In the genomic region with DNA sequence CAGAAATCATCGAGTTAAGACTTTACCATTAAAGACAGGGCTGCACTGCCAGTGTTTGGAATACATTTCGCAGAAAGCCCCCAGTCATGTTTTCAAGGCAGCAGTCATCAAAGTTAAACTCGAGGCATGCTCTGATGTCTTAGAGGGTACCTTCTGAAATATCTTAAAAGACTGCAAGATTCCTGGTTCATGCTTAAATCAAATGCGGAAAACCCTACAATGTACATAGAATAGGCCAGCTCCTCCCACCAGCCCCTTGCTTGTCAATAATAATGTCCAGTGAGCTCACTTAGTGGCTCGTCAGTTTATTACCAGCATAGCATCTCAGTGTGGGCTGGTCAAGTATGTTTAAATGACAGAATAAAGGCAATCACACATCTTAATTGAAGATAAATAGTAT, we compare ENCODE assay signal across 18 mouse cellular contexts. TPM values are rescaled to one million over a fixed set of nuclear protein-coding genes. Genes with fewer than 3 reads are reported as not detected.
DNase-seq lines count a peak whose midpoint lies in the region; ATAC-seq and TF ChIP-seq lines count a peak whose summit lies in the region.
"Had no signal": no experiment of that assay in that cellular context is flagged by ENCODE, and none has a peak within 500 bp of the region (broad histone marks: within the 10 kb centered on the region; RNA-seq: fewer than 3 reads in every experiment).

No protein-coding gene starts in this region.

- H3K4me1 ChIP-seq in hindbrain, embryonic 12.5 days: peaks cover 16% of the 10 kb centered on the region
- no peaks in the 10 kb centered on the region for H3K4me1 ChIP-seq in hindbrain, embryonic 11.5 days (replicated peaks; ENCODE audit: control insufficient read depth, insufficient read depth, low read length)
- 0 out of 2 replicates have a peak, but pooled peaks cover 5% of the 10 kb centered on the region for H3K4me1 ChIP-seq in stomach, embryonic 15.5 days
- H3K4me1 ChIP-seq in stomach, postnatal 0 days (replicated peaks; ENCODE audit: control insufficient read depth, insufficient read depth): 0 out of 2 replicates have a peak, but pooled peaks cover 2% of the 10 kb centered on the region
- peaks cover 26% of the 10 kb centered on the region for H3K4me1 ChIP-seq in midbrain, embryonic 13.5 days (replicated peaks)
- H3K4me1 ChIP-seq: intestine, embryonic 15.5 days had no signal

- TF ChIP-seq EP300 in stomach, postnatal 0 days (optimal IDR thresholded peaks at IDR 0.05): no peak

- no peak for TF ChIP-seq CTCF in stomach, postnatal 0 days (IDR thresholded peaks at IDR 0.05; ENCODE audit: low read depth)

- no peak overlapping the region for H3K27ac ChIP-seq in hindbrain, embryonic 12.5 days
- H3K27ac ChIP-seq in hindbrain, embryonic 11.5 days (ENCODE audit: low read depth, low read length): no peak overlapping the region
- no peak overlapping the region for H3K27ac ChIP-seq in stomach, embryonic 15.5 days
- no peak overlapping the region for H3K27ac ChIP-seq in stomach, postnatal 0 days (replicated peaks)
- no peak overlapping the region for H3K27ac ChIP-seq in midbrain, embryonic 13.5 days
- H3K27ac ChIP-seq: embryonic facial prominence, embryonic 10.5 days; intestine, embryonic 15.5 days; kidney, postnatal 0 days had no signal

- 0 out of 2 replicates have a peak overlapping the region, but pooled peaks have one; percentile 11 for H3K4me2 ChIP-seq in hindbrain, embryonic 12.5 days (replicated peaks)
- no peak overlapping the region for H3K4me2 ChIP-seq in hindbrain, embryonic 11.5 days (replicated peaks; ENCODE audit: low read depth, low read length)
- 0 out of 2 replicates have a peak overlapping the region, but pooled peaks have one; percentile 5 for H3K4me2 ChIP-seq in stomach, embryonic 15.5 days
- no peak overlapping the region for H3K4me2 ChIP-seq in stomach, postnatal 0 days (replicated peaks; ENCODE audit: low read depth)
- peak overlapping the region; percentile 37 for H3K4me2 ChIP-seq in midbrain, embryonic 13.5 days (replicated peaks)

- no peak for ATAC-seq in hindbrain, embryonic 12.5 days (ENCODE audit: low FRiP score)
- ATAC-seq in hindbrain, embryonic 11.5 days (ENCODE audit: low FRiP score): no peak
- ATAC-seq in stomach, embryonic 15.5 days (ENCODE audit: insufficient read depth, low FRiP score, low read depth): no peak
- ATAC-seq in stomach, postnatal 0 days (ENCODE audit: low FRiP score, low TSS enrichment): no peak
- ATAC-seq in midbrain, embryonic 13.5 days: no peak
- ATAC-seq: intestine, embryonic 15.5 days had no signal

- no peak overlapping the region for H3K9ac ChIP-seq in hindbrain, embryonic 12.5 days
- H3K9ac ChIP-seq in hindbrain, embryonic 11.5 days (ENCODE audit: low read depth, low read length): no peak overlapping the region
- no peak overlapping the region for H3K9ac ChIP-seq in stomach, embryonic 15.5 days
- H3K9ac ChIP-seq in stomach, postnatal 0 days (ENCODE audit: low read length): no peak overlapping the region
- no peak overlapping the region; the same call in 1 of the 2 replicates for H3K9ac ChIP-seq in midbrain, embryonic 13.5 days (replicated peaks)
- H3K9ac ChIP-seq: intestine, embryonic 15.5 days had no signal

- no peak for DNase-seq in hindbrain, embryonic 11.5 days (ENCODE audit: low spot score)
- no peak for DNase-seq in stomach, postnatal 0 days (ENCODE audit: low spot score)
- no peak for DNase-seq in thymus, postnatal 0 days (ENCODE audit: low spot score)
- no peak for DNase-seq in adrenal gland, postnatal 14 days
- DNase-seq: adrenal gland, adult 2 months; cerebellum, postnatal 25 days; heart, postnatal 10 days; lung, adult 18-20 months; lung, postnatal 4 days; thymus, adult 18-20 months had no signal

- 62% methylated on average over 5 of the region's 5 CpGs for WGBS in hindbrain, embryonic 12.5 days
- WGBS in hindbrain, embryonic 11.5 days: 62% methylated on average over 5 of the region's 5 CpGs
- WGBS in stomach, embryonic 15.5 days: 68% methylated on average over 5 of the region's 5 CpGs
- 75% methylated on average over 5 of the region's 5 CpGs for WGBS in stomach, postnatal 0 days
- 42% methylated on average over 5 of the region's 5 CpGs for WGBS in midbrain, embryonic 13.5 days

- no peaks in the 10 kb centered on the region; the same call in 1 of the 2 replicates for H3K36me3 ChIP-seq in hindbrain, embryonic 12.5 days
- no peaks in the 10 kb centered on the region for H3K36me3 ChIP-seq in hindbrain, embryonic 11.5 days (ENCODE audit: control insufficient read depth, insufficient read depth, low read length)
- no peaks in the 10 kb centered on the region for H3K36me3 ChIP-seq in stomach, embryonic 15.5 days
- no peaks in the 10 kb centered on the region; the same call in 1 of the 2 replicates for H3K36me3 ChIP-seq in stomach, postnatal 0 days (ENCODE audit: control insufficient read depth, insufficient read depth, low read length)
- H3K36me3 ChIP-seq in midbrain, embryonic 13.5 days: no peaks in the 10 kb centered on the region
- H3K36me3 ChIP-seq: intestine, embryonic 15.5 days had no signal

- H3K9me3 ChIP-seq in hindbrain, embryonic 12.5 days (replicated peaks): no peaks in the 10 kb centered on the region
- H3K9me3 ChIP-seq in hindbrain, embryonic 11.5 days (ENCODE audit: control insufficient read depth, low read length): no peaks in the 10 kb centered on the region
- no peaks in the 10 kb centered on the region for H3K9me3 ChIP-seq in stomach, embryonic 15.5 days
- no peaks in the 10 kb centered on the region for H3K9me3 ChIP-seq in stomach, postnatal 0 days (ENCODE audit: control insufficient read depth, low read length)
- H3K9me3 ChIP-seq in midbrain, embryonic 13.5 days: no peaks in the 10 kb centered on the region
- H3K9me3 ChIP-seq: embryonic facial prominence, embryonic 10.5 days; G1E; intestine, embryonic 15.5 days had no signal

- no peaks in the 10 kb centered on the region for H3K27me3 ChIP-seq in hindbrain, embryonic 12.5 days
- no peaks in the 10 kb centered on the region for H3K27me3 ChIP-seq in hindbrain, embryonic 11.5 days (ENCODE audit: control insufficient read depth, insufficient read depth, low read length)
- H3K27me3 ChIP-seq in stomach, embryonic 15.5 days (replicated peaks): no peaks in the 10 kb centered on the region
- no peaks in the 10 kb centered on the region for H3K27me3 ChIP-seq in stomach, postnatal 0 days (ENCODE audit: control insufficient read depth, insufficient read depth, low read length)
- no peaks in the 10 kb centered on the region for H3K27me3 ChIP-seq in midbrain, embryonic 13.5 days
- H3K27me3 ChIP-seq: intestine, embryonic 15.5 days had no signal

- no peak overlapping the region for H3K4me3 ChIP-seq in hindbrain, embryonic 12.5 days
- no peak overlapping the region for H3K4me3 ChIP-seq in hindbrain, embryonic 11.5 days (ENCODE audit: low read depth, low read length)
- H3K4me3 ChIP-seq in stomach, embryonic 15.5 days (replicated peaks): no peak overlapping the region
- H3K4me3 ChIP-seq in stomach, postnatal 0 days (ENCODE audit: low read depth, low read length): no peak overlapping the region
- H3K4me3 ChIP-seq in midbrain, embryonic 13.5 days (replicated peaks): peak overlapping the region; percentile 14; the same call in 1 of the 2 replicates
- H3K4me3 ChIP-seq: embryonic facial prominence, embryonic 10.5 days; erythroblast, embryonic 14.5 days; intestine, embryonic 15.5 days had no signal

RNA-seq across cellular contexts. Expression of a gene that starts 3.0 kb away (rescaled TPM):
- polyA plus RNA-seq in hindbrain, embryonic 12.5 days (2016; fragmentation: Nextera tagmentation; extraction: Ambion mirVana): 8.8 and 9.1 TPM in 2 replicates
- 6.1 and 7.6 TPM in 2 replicates for polyA plus RNA-seq in hindbrain, embryonic 11.5 days (2014; fragmentation: Nextera tagmentation; extraction: Ambion mirVana)
- 6.3 TPM in 2 replicates for polyA plus RNA-seq in stomach, embryonic 15.5 days (2015; fragmentation: Nextera tagmentation; extraction: Ambion mirVana)
- polyA plus RNA-seq in stomach, postnatal 0 days (2015; fragmentation: Nextera tagmentation; extraction: Ambion mirVana): 2.8 and 3.3 TPM in 2 replicates
- polyA plus RNA-seq in midbrain, embryonic 13.5 days (2015; fragmentation: Nextera tagmentation; extraction: Ambion mirVana): 6.6 and 7.1 TPM in 2 replicates
- polyA plus RNA-seq in thymus, postnatal 0 days (2015; fragmentation: Nextera tagmentation; extraction: Ambion mirVana): 6.6 and 6.8 TPM in 2 replicates
- 22.9 and 27.6 TPM in 2 replicates for total RNA-seq in adrenal gland, postnatal 14 days (2021)

Comparison
In these comparisons a context has a peak if more than half of its experiments do, and no peak if none do; other contexts are left out.
1. H3K4me2 ChIP-seq: peak in hindbrain, embryonic 12.5 days (single experiment), stomach, embryonic 15.5 days (single experiment) and midbrain, embryonic 13.5 days (single experiment); none in hindbrain, embryonic 11.5 days (single experiment) and stomach, postnatal 0 days (single experiment).